Mouse (Mus musculus) c-Kit-positive CD71-positive TER-119-negative erythroid progenitor cells, embryonic 14.5 days (primary cell): ENCODE results near the gene Apc2.

Source experiments
- DNase-seq: peaks from one replicate; pipeline ENCODE4 v3.0.0-alpha.2; 2013; ENCODE audit warnings: low read depth

Apc2 gene

GRCm38 (mm10) chr10:80294311-80294710 lies 1.5 kb upstream of the Apc2 start:
- no peak for DNase-seq

DNA sequence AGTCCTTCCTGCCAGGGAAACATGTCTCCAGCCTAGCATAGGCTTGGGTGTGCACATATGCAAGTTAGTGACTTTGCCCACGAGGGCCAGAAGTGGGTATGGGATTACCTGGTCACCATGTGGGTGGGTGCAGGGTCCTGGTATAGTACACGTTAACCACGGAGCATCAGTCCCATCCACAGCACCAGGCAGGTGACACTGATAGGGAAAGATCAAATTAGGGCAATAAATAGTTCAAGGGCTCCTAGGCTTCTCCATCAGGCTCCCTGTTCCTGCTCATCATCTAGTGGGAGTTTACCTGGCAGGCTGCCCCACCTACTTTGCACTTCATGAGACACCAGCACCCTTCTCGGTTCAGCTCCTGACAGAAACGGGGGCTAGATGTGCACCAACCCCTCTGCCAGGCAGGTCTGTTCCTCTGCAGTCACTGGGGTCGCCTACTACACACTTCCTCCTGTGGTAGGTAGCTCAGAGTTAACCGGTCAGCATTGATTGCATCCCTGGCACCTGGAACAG lies 931 bp upstream of the Apc2 start:
- DNase-seq = no peak

DNA sequence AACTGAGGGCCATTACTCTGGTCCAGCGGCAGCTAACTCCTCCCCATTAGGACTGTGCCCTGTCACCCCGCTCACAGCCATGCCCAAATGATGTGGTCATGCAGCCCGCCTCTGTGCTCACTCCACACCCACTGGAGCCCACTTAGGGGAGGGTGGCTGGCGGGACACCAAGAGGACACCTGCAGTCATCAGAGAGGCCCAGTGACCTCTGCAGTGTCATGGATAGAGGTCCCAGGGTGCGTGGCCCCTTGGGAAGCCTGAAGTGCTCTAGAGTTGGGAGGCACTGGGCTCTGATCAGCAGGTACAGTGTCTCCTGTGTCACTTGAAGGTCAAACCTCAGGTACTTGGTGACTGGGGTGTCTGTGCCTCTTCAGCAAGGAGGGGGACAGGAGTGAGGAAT lies 1.0 kb downstream of the Apc2 start:
- no peak for DNase-seq

GRCm38 (mm10) chr10:80297526-80298133 lies 1.9 kb downstream of the Apc2 start:
- no peak for DNase-seq

GRCm38 (mm10) chr10:80298571-80299281 lies 2.9 kb downstream of the Apc2 start:
- no peak for DNase-seq

GRCm38 (mm10) chr10:80299301-80299700 lies 3.5 kb downstream of the Apc2 start:
- no peak for DNase-seq

DNA sequence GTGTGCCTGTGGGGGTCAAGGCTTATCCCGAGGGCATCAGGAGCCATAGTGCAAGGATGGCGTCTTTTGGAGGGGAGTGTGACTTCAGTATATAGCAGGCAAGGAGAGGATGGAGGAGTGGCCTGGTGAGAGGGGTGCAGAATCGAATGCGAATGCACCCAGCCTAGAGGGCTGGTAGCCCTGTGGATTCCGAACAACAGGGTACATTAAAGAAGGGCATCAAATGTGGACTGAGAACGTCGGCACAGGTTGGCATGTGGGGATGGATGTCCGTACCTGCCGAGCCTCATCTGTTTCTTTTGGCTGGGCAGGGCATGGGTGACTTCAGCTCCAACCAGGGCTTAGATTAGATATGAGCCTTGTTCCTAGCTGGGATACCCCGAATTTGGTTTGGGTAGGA lies 4.0 kb downstream of the Apc2 start:
- no peak for DNase-seq

GRCm38 (mm10) chr10:80300672-80301181 lies 5.0 kb downstream of the Apc2 start:
- DNase-seq = no peak

DNA sequence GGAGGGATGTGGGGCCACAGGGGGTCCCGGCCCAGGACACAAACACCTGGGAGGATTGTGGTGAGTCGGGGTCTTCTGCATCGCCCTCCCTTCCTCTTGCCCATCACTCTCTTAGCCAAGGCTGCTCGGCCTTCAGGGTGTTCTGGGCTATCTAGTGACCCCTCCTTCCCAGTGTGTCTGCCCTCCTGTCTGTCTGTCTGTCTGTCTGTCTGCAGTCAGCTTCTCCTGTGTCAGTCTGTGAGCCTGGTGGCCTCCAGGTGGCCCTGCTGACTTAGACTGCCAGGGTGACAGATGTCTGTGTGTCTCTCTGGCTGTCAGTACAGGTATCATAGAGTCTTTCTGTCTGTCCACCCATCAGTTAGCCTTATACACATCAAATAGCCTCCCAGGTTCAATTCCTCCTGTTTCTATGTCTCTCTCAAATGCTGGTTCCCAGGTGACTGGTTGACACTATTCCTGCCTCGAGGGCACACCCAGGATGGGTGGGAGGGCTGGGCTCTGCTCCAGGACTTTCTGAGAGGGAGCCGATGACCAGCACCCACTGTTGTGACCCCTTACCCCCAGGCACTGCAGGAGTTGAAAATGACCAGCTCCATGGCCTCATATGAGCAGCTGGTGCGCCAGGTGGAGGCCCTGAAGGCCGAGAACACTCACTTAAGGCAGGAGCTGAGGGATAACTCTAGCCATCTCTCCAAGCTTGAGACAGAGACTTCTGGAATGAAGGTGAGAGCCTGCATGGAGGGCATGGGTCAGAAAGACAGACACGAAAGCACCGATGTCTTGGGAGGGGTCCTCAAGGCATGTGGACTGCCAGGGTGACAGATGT lies 5.7 kb downstream of the Apc2 start:
- DNase-seq = no peak

DNA sequence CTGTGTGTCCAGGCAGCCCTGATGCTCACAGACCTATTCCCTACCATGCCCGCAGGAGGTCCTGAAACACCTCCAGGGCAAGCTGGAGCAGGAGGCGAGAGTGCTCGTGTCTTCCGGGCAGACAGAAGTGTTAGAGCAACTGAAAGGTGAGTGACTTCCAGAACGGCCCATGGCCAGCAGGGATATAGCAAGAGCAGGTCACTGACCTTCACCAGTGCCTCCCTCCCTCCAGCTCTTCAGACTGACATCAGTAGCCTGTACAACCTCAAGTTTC lies 6.2 kb downstream of the Apc2 start:
- DNase-seq = no peak

DNA sequence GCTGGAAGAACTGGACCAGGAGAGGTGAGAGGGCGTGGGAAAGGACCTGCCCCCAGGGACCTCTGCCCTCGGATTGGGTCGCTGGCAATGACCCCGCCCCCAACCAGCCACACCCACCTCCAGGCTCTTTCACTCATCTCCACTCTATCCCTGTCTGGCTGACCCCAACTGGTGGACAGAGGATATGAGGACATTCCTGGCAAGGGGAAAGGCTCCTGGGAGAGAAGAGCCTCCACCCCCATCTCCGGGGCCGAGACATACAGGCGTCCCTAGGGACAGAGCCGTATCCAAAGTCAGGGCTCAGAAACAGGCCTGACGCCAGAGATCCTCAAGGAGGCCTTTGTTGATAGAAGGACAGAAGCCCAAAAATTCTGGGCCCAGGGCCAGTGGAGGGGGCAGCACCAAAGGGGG lies 6.7 kb downstream of the Apc2 start:
- DNase-seq = no peak

DNA sequence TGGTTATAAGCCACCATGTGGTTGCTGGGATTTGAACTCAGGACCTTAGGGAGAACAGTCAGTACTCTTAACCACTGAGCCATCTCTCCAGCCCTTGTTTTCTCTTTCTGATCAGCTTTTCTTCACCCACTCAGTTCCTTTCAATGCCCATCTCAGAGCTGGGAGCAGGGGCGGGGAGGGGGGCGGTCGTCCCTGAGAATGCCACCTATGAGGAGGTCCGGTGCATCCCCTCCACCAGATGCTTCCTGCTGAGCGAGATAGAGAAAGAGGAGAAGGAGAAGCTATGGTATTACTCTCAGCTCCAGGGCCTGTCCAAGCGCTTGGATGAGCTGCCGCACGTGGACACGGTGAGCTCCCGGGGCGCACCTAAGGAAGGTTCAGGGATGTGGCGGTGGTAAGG lies 8.7 kb downstream of the Apc2 start:
- DNase-seq = no peak

DNA sequence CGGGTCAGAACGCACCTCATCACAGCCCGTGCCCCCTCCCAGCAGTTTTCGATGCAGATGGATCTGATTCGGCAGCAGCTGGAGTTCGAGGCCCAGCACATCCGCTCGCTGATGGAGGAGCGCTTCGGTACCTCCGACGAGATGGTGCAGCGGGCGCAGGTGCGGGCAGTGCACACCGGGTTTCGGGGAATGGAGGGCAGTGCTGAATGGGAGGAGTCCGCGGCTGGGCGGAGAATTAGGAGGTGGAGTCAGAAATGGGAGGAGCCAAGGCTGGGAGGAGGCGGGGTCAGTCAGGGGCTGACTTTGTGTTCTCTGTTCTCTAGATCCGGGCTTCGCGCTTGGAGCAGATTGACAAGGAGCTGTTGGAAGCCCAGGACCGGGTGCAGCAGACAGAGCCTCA lies 9.1 kb downstream of the Apc2 start:
- no peak for DNase-seq

DNA sequence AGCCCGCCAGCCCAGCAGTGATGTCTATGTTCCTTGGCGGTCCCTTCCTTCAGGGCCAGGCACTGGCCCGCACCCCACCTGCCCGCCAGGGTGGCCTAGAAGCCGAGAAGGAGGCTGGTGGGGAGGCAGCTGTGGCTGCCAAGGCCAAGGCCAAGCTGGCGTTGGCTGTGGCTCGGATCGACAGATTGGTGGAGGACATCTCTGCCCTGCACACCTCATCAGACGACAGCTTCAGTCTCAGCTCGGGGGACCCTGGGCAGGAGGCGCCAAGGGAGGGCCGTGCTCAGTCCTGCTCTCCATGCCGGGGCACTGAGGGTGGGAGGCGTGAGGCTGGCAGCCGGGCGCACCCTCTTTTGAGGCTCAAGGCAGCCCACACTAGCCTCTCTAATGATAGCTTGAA lies 15.8 kb downstream of the Apc2 start:
- no peak for DNase-seq

GRCm38 (mm10) chr10:80312586-80313504 lies 17.1 kb downstream of the Apc2 start:
- no peak for DNase-seq

- no peak for DNase-seq
Measured at GRCm38 (mm10) chr10:80313627-80314201, 17.9 kb downstream of the Apc2 start.

- DNase-seq = no peak
Measured at GRCm38 (mm10) chr10:80314494-80315001, 18.8 kb downstream of the Apc2 start.

GRCm38 (mm10) chr10:80315315-80315714 lies 19.5 kb downstream of the Apc2 start:
- DNase-seq = no peak

DNA sequence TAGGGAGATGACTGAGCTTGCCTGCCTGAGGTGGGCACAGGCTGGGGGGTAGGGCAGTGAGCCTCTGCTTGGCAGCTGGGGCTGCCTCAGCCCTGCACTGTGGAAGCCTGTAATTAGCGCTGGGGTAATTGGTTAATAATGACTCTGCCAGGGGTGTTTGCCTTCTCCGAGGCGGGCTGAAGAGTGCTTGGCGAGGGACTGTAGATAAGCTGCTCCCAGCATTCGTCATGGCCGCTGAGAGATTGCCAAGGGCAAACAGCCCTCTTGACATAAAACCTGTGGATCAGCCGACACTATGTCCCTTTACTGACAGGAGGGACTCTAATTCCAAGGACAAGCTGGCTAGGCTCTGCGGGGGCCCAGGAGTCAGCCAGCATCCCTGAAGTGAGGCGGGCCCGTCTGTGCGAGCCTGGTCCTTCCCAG lies 20.6 kb downstream of the Apc2 start:
- no peak for DNase-seq

DNA sequence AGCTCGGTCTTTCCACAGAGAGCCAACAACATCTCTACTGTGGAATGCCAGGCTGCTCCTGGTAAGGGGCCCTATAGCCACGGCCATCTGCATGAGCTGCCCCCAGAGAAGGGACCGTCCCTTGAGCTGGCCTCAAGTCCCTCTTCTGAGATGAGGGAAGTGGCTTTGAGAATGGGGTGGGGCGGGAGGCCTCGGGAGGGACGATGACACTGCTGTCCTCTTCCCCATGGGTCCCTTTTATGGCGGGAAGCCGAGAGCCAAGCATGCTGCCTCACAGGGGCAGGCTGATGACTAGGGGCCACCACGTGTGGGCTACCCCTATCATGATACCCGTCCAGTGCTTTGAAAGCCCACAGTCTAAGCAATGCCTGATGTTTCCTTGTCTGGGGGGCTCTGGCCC lies 21.2 kb downstream of the Apc2 start:
- DNase-seq = no peak

- peak; percentile 93 for DNase-seq
Measured at GRCm38 (mm10) chr10:80320340-80320760, 24.6 kb downstream of the Apc2 start, which contains the start of gene 2310011J03Rik. 2310011J03Rik (minus strand) TSS chr10:80320537.
